Mouse (Mus musculus): ENCODE measurements around the gene Anapc11. TPM values are rescaled to one million over a fixed set of nuclear protein-coding genes. Genes with fewer than 3 reads are reported as not detected.

Anapc11 gene
- total and polyA plus RNA-seq, 2 experiments from 2014 or later: 58.4 to 193 TPM

- no peak overlapping the region for H3K27ac ChIP-seq (ENCODE audit: low read depth, low read length)
- no peak overlapping the region for H3K9ac ChIP-seq (replicated peaks; ENCODE audit: low read length, poor library complexity, severe bottlenecking)
- H3K27me3 ChIP-seq (ENCODE audit: insufficient read depth, low read length): no peaks in the 10 kb centered on the region
- ATAC-seq (ENCODE audit: low FRiP score) (no peak), DNase-seq (ENCODE audit: low spot score) (no peak)
- H3K4me3 ChIP-seq (ENCODE audit: low read depth, low read length): no peak overlapping the region
- no peak overlapping the region for H3K4me2 ChIP-seq (ENCODE audit: low read depth, low read length, poor library complexity, severe bottlenecking)
- peaks cover 5% of the 10 kb centered on the region for H3K4me1 ChIP-seq (ENCODE audit: insufficient read depth, low read length)
- TF ChIP-seq CTCF (IDR thresholded peaks at IDR 0.05): no peak
- 87% methylated on average over 10 of the region's 10 CpGs for WGBS
- H3K9me3 ChIP-seq (ENCODE audit: low read length): no peaks in the 10 kb centered on the region
- peaks cover 26% of the 10 kb centered on the region for H3K36me3 ChIP-seq (ENCODE audit: insufficient read depth, low read length)
Measured at GRCm38 (mm10) chr11:120578024-120578693, 20.1 kb upstream of the Anapc11 start.

GRCm38 (mm10) chr11:120578694-120579243 is 19.5 kb upstream of the Anapc11 start:
- no peak for TF ChIP-seq CTCF (IDR thresholded peaks at IDR 0.05)
- no peak overlapping the region for H3K4me2 ChIP-seq (ENCODE audit: low read depth, low read length, poor library complexity, severe bottlenecking)
- no peak overlapping the region; the same call in 1 of the 2 replicates for H3K27ac ChIP-seq (ENCODE audit: low read depth, low read length)
- H3K4me1 ChIP-seq (ENCODE audit: insufficient read depth, low read length): peaks cover 5% of the 10 kb centered on the region
- no peak overlapping the region for H3K4me3 ChIP-seq (ENCODE audit: low read depth, low read length)
- WGBS: 85% methylated on average over 11 of the region's 11 CpGs
- DNase-seq (ENCODE audit: low spot score) (no peak), ATAC-seq (ENCODE audit: low FRiP score) (no peak)
- no peak overlapping the region for H3K9ac ChIP-seq (replicated peaks; ENCODE audit: low read length, poor library complexity, severe bottlenecking)
- H3K27me3 ChIP-seq (ENCODE audit: insufficient read depth, low read length): no peaks in the 10 kb centered on the region
- H3K36me3 ChIP-seq (ENCODE audit: insufficient read depth, low read length): peaks cover 26% of the 10 kb centered on the region
- H3K9me3 ChIP-seq (ENCODE audit: low read length): no peaks in the 10 kb centered on the region

- WGBS: 62% methylated on average over 15 of the region's 15 CpGs
- peaks cover 5% of the 10 kb centered on the region for H3K4me1 ChIP-seq (ENCODE audit: insufficient read depth, low read length)
Measured at GRCm38 (mm10) chr11:120579316-120580107, 18.7 kb upstream of the Anapc11 start.

GRCm38 (mm10) chr11:120580190-120580589 is 18.0 kb upstream of the Anapc11 start:
- DNase-seq (ENCODE audit: low spot score) (no peak), ATAC-seq (ENCODE audit: low FRiP score) (no peak)
- Histone ChIP-seq H3K4me3 (ENCODE audit: low read depth, low read length) (peak overlapping the region; percentile 96), H3K4me2 (ENCODE audit: low read depth, low read length, poor library complexity, severe bottlenecking) (peak overlapping the region; percentile 95), H3K27ac (ENCODE audit: low read depth, low read length) (peak overlapping the region; percentile 96), H3K27me3 (ENCODE audit: insufficient read depth, low read length) (no peaks in the 10 kb centered on the region), H3K4me1 (ENCODE audit: insufficient read depth, low read length) (peaks cover 5% of the 10 kb centered on the region), H3K9me3 (ENCODE audit: low read length) (no peaks in the 10 kb centered on the region), H3K36me3 (ENCODE audit: insufficient read depth, low read length) (peaks cover 26% of the 10 kb centered on the region), H3K9ac (replicated peaks; ENCODE audit: low read length, poor library complexity, severe bottlenecking) (peak overlapping the region; percentile 95)
- 64% methylated on average over 7 of the region's 7 CpGs for WGBS
- TF ChIP-seq CTCF (IDR thresholded peaks at IDR 0.05): no peak

More at GRCm38 (mm10) chr11:120579316-120580107, 18.7 kb upstream of the Anapc11 start:
- no peaks in the 10 kb centered on the region for H3K27me3 ChIP-seq (ENCODE audit: insufficient read depth, low read length)
- peak overlapping the region; percentile 96 for H3K4me3 ChIP-seq (ENCODE audit: low read depth, low read length)
- H3K27ac ChIP-seq (ENCODE audit: low read depth, low read length): peak overlapping the region; percentile 96; the same call in 1 of the 2 replicates
- peak; percentile 96 for TF ChIP-seq CTCF (IDR thresholded peaks at IDR 0.05)
- no peaks in the 10 kb centered on the region for H3K9me3 ChIP-seq (ENCODE audit: low read length)
- ATAC-seq (ENCODE audit: low FRiP score): no peak
- DNase-seq (ENCODE audit: low spot score): peak; percentile 70
- H3K9ac ChIP-seq (replicated peaks; ENCODE audit: low read length, poor library complexity, severe bottlenecking): no peak overlapping the region
- H3K4me2 ChIP-seq (ENCODE audit: low read depth, low read length, poor library complexity, severe bottlenecking): peak overlapping the region; percentile 95
- H3K36me3 ChIP-seq (ENCODE audit: insufficient read depth, low read length): peaks cover 26% of the 10 kb centered on the region

- peak overlapping the region; percentile 95 for H3K4me2 ChIP-seq (ENCODE audit: low read depth, low read length, poor library complexity, severe bottlenecking)
- H3K27me3 ChIP-seq (ENCODE audit: insufficient read depth, low read length): no peaks in the 10 kb centered on the region
- peak overlapping the region; percentile 96 for H3K27ac ChIP-seq (ENCODE audit: low read depth, low read length)
- under 1% methylated on average over 41 of the region's 44 CpGs for WGBS
- peaks cover 31% of the 10 kb centered on the region for H3K36me3 ChIP-seq (ENCODE audit: insufficient read depth, low read length)
- no peaks in the 10 kb centered on the region for H3K9me3 ChIP-seq (ENCODE audit: low read length)
- peak; percentile 15; the same call in 1 of the 2 replicates for ATAC-seq (ENCODE audit: low FRiP score)
- peak overlapping the region; percentile 95 for H3K9ac ChIP-seq (replicated peaks; ENCODE audit: low read length, poor library complexity, severe bottlenecking)
- peak overlapping the region; percentile 96 for H3K4me3 ChIP-seq (ENCODE audit: low read depth, low read length)
- no peak for TF ChIP-seq CTCF (IDR thresholded peaks at IDR 0.05)
- peaks cover 5% of the 10 kb centered on the region for H3K4me1 ChIP-seq (ENCODE audit: insufficient read depth, low read length)
- peak; percentile 23 for DNase-seq (ENCODE audit: low spot score)
Measured at GRCm38 (mm10) chr11:120580871-120581331, 17.3 kb upstream of the Anapc11 start.
